Mouse (Mus musculus) G1E (cell line): ENCODE results near the gene Pid1. TPM values are rescaled to one million over a fixed set of nuclear protein-coding genes. Genes with fewer than 3 reads are reported as not detected.

ENCODE experiments used
- ATAC-seq: 2 replicates; pipeline ENCODE4 v1.8.0; 2016; ENCODE audit warnings: mild to moderate bottlenecking; ENCODE audit not compliant: insufficient number of reproducible peaks, poor library complexity, low FRiP score, severe bottlenecking; ENCODE audit errors: extremely low read depth
- DNase-seq: peaks from one replicate; pipeline ENCODE4 v3.0.0; 2012; ENCODE audit warnings: low spot score
- H3K27me3 ChIP-seq: 2 replicates; pipeline ENCODE4 v1.6.1; 2012; ENCODE audit warnings: mild to moderate bottlenecking, low read length, inconsistent platforms; ENCODE audit not compliant: insufficient read depth
- H3K36me3 ChIP-seq: replicated peaks from 2 replicates; pipeline ENCODE3; 2012; ENCODE audit warnings: mild to moderate bottlenecking, inconsistent platforms
- H3K4me1 ChIP-seq: 2 replicates; pipeline ENCODE4 v1.6.1; 2012; ENCODE audit warnings: low read depth, low read length, inconsistent platforms, mixed read lengths; ENCODE audit not compliant: insufficient read depth
- H3K4me3 ChIP-seq: 2 replicates; pipeline ENCODE4 v1.5.1; 2012; ENCODE audit warnings: low read depth, mild to moderate bottlenecking, inconsistent platforms, low read length, moderate library complexity, mixed read lengths
- H3K9me3 ChIP-seq: replicated peaks from 2 replicates; pipeline ENCODE4 v1.6.1; 2012; ENCODE audit warnings: inconsistent platforms
- CTCF ChIP-seq: IDR thresholded peaks from 2 replicates; pipeline ENCODE4 v1.5.1; 2012; ENCODE audit warnings: low read depth, low read length, inconsistent platforms, mixed read lengths
- GATA1 ChIP-seq: IDR thresholded peaks from 2 replicates; pipeline ENCODE4 v1.6.1; 2012; ENCODE audit warnings: borderline replicate concordance, low read length, inconsistent platforms, mixed read lengths
- GATA2 ChIP-seq: IDR thresholded peaks from 2 replicates; pipeline ENCODE4 v1.6.1; 2012; ENCODE audit warnings: low read depth, low read length, inconsistent platforms, borderline replicate concordance
- POLR2AphosphoS5 ChIP-seq: IDR thresholded peaks from 2 replicates; pipeline ENCODE4 v1.6.1; 2012; ENCODE audit warnings: low read depth, low read length, inconsistent platforms; ENCODE audit not compliant: insufficient replicate concordance
- TAL1 ChIP-seq: conservative IDR thresholded peaks from 2 replicates; pipeline ENCODE4 v1.6.1; 2012; ENCODE audit warnings: low read depth, low read length, inconsistent platforms, mixed read lengths
- polyA plus RNA-seq: library from polyadenylated mRNA; stranded (reverse); fragments of >175 nt; gene quantifications from 2 replicates; pipeline ENCODE4 v1.2.3, GENCODE M21; 2012
- total RNA-seq, 2 experiments: library from RNA; stranded (forward) in 1 of 2; stranded (reverse) in 1 of 2; fragments of 200-1000 nt in 1 of 2; fragments of >200 nt in 1 of 2; fragmentation: Nextera tagmentation in 1 of 2; gene quantifications; 2 replicates each; pipeline ENCODE4 v1.2.3; 2014 to 2017

Pid1 gene
- total and polyA plus RNA-seq, 3 experiments: 0.33 TPM; not detected in 2

GRCm38 (mm10) chr1:84402154-84402553, 38.2 kb upstream of the Pid1 start:
- DNase-seq: no peak
- Histone ChIP-seq H3K9me3 (peaks cover 37% of the 10 kb centered on the region), H3K27me3 (no peaks in the 10 kb centered on the region), H3K4me1 (no peaks in the 10 kb centered on the region), H3K4me3 (no peak overlapping the region), H3K36me3 (no peaks in the 10 kb centered on the region)
- no peak for TF ChIP-seq POLR2AphosphoS5
- TF ChIP-seq TAL1: no peak
- TF ChIP-seq CTCF: no peak
- TF ChIP-seq GATA1: no peak
- TF ChIP-seq GATA2: no peak
- no peak for ATAC-seq

- ATAC-seq (no peak), DNase-seq (no peak)
Measured at GRCm38 (mm10) chr1:84399671-84400070, 35.7 kb upstream of the Pid1 start.

GRCm38 (mm10) chr1:84399118-84399517, 35.1 kb upstream of the Pid1 start:
- Histone ChIP-seq H3K4me1 (no peaks in the 10 kb centered on the region), H3K36me3 (no peaks in the 10 kb centered on the region), H3K4me3 (no peak overlapping the region), H3K9me3 (peaks cover 25% of the 10 kb centered on the region), H3K27me3 (no peaks in the 10 kb centered on the region)
- no peak for TF ChIP-seq CTCF
- no peak for TF ChIP-seq TAL1
- TF ChIP-seq POLR2AphosphoS5: no peak
- no peak for TF ChIP-seq GATA1
- no peak for TF ChIP-seq GATA2
- DNase-seq (no peak), ATAC-seq (no peak)

More at GRCm38 (mm10) chr1:84399671-84400070, 35.7 kb upstream of the Pid1 start:
- Histone ChIP-seq H3K36me3 (no peaks in the 10 kb centered on the region), H3K27me3 (no peaks in the 10 kb centered on the region), H3K4me1 (no peaks in the 10 kb centered on the region), H3K9me3 (peaks cover 29% of the 10 kb centered on the region), H3K4me3 (no peak overlapping the region)
- TF ChIP-seq CTCF (no peak), POLR2AphosphoS5 (no peak), GATA2 (no peak), TAL1 (no peak), GATA1 (no peak)

- no peaks in the 10 kb centered on the region for H3K27me3 ChIP-seq
- no peak for DNase-seq
- TF ChIP-seq POLR2AphosphoS5 (no peak), GATA1 (no peak), TAL1 (no peak), CTCF (no peak), GATA2 (no peak)
- no peak for ATAC-seq
- H3K9me3 ChIP-seq: peaks cover 19% of the 10 kb centered on the region
- no peaks in the 10 kb centered on the region for H3K36me3 ChIP-seq
- no peak overlapping the region for H3K4me3 ChIP-seq
- H3K4me1 ChIP-seq: no peaks in the 10 kb centered on the region
Measured at GRCm38 (mm10) chr1:84396787-84397186, 32.8 kb upstream of the Pid1 start.

- TF ChIP-seq CTCF (no peak), POLR2AphosphoS5 (no peak), GATA2 (no peak), TAL1 (no peak), GATA1 (no peak)
- H3K9me3 ChIP-seq: peaks cover 16% of the 10 kb centered on the region
- H3K27me3 ChIP-seq: no peaks in the 10 kb centered on the region
- H3K4me1 ChIP-seq: no peaks in the 10 kb centered on the region
- DNase-seq: no peak
- H3K4me3 ChIP-seq: no peak overlapping the region
- H3K36me3 ChIP-seq: no peaks in the 10 kb centered on the region
- ATAC-seq: no peak
Measured at GRCm38 (mm10) chr1:84395928-84396327, 31.9 kb upstream of the Pid1 start.

- H3K9me3 ChIP-seq: peaks cover 32% of the 10 kb centered on the region
- ATAC-seq: no peak
- no peaks in the 10 kb centered on the region for H3K4me1 ChIP-seq
- no peak overlapping the region for H3K4me3 ChIP-seq
- no peaks in the 10 kb centered on the region for H3K36me3 ChIP-seq
- TF ChIP-seq GATA1 (no peak), TAL1 (no peak), GATA2 (no peak), POLR2AphosphoS5 (no peak), CTCF (no peak)
- H3K27me3 ChIP-seq: no peaks in the 10 kb centered on the region
- DNase-seq: no peak
Measured at GRCm38 (mm10) chr1:84390961-84391360, 27.0 kb upstream of the Pid1 start.

GRCm38 (mm10) chr1:84387616-84388015, 23.6 kb upstream of the Pid1 start:
- TF ChIP-seq POLR2AphosphoS5 (no peak), GATA1 (no peak), GATA2 (no peak), TAL1 (no peak), CTCF (no peak)
- H3K27me3 ChIP-seq: no peaks in the 10 kb centered on the region
- H3K9me3 ChIP-seq: peaks cover 52% of the 10 kb centered on the region
- DNase-seq (no peak), ATAC-seq (no peak)
- H3K4me1 ChIP-seq: no peaks in the 10 kb centered on the region
- no peak overlapping the region for H3K4me3 ChIP-seq
- no peaks in the 10 kb centered on the region for H3K36me3 ChIP-seq
